ENCODE assay signal across 9 mouse cellular contexts in the genomic region with DNA sequence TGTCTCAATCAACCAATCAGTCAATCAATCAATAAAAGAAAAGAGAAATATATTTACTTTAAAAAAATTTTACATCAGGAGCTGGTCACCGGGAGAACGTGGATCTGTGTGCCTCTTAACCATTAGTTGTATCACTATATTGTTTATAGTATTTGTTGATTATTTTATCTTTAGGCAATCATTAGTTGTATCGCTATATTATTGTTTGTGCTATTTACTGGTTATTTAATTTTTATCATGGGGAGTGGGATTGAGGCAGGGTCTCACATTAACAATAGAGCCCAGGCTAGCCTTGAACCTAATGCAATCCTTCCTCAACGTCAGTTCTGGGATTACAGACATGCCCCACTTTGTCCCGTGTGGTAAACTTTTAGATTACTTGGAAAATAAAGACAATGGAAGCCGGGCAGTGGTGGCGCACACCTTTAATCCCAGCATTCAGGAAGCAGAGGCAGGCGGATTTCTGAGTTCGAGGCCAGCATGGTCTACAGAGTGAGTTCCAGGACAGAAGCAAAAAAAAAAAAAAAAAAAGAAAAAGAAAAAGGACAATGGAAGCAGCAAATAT. TPM values are rescaled to one million over a fixed set of nuclear protein-coding genes. Genes with fewer than 3 reads are reported as not detected.
DNase-seq lines count a peak whose midpoint lies in the region; ATAC-seq and TF ChIP-seq lines count a peak whose summit lies in the region.
"Had no signal": no experiment of that assay in that cellular context is flagged by ENCODE, and none has a peak within 500 bp of the region (broad histone marks: within the 10 kb centered on the region; RNA-seq: fewer than 3 reads in every experiment).

No protein-coding gene starts in this region.

- peak overlapping the region; percentile 32; the same call in 1 of the 2 replicates for H3K27ac ChIP-seq in kidney, postnatal 0 days
- H3K27ac ChIP-seq in embryonic facial prominence, embryonic 13.5 days: peak overlapping the region; percentile 68; the same call in 1 of the 2 replicates
- H3K27ac ChIP-seq in intestine, postnatal 0 days (ENCODE audit: low read depth, low read length): peak overlapping the region; percentile 74
- peak overlapping the region; percentile 88 for H3K27ac ChIP-seq in neural tube, embryonic 13.5 days (replicated peaks)

- ATAC-seq in kidney, postnatal 0 days (replicated peaks; ENCODE audit: low FRiP score, low read depth): no peak
- ATAC-seq in embryonic facial prominence, embryonic 13.5 days (ENCODE audit: insufficient number of reproducible peaks, insufficient read depth, low FRiP score, low TSS enrichment, low read depth): no peak
- no peak for ATAC-seq in intestine, postnatal 0 days
- ATAC-seq in neural tube, embryonic 13.5 days (ENCODE audit: low read depth): no peak
- ATAC-seq in megakaryocyte-erythroid progenitor cell, adult 5-6 weeks (replicated peaks; ENCODE audit: low FRiP score, low TSS enrichment, poor library complexity, severe bottlenecking): no peak
- ATAC-seq in monocyte, adult 5-6 weeks (replicated peaks; ENCODE audit: insufficient number of reproducible peaks, low FRiP score, low TSS enrichment, poor library complexity, severe bottlenecking): no peak

- no peak for DNase-seq in kidney, postnatal 0 days (ENCODE audit: low spot score)
- DNase-seq in kidney, adult 9 months: no peak
- no peak for DNase-seq in embryo, embryonic 9.5 days (ENCODE audit: extremely low spot score)

- H3K27me3 ChIP-seq in kidney, postnatal 0 days (ENCODE audit: insufficient read depth, low read length): no peaks in the 10 kb centered on the region
- H3K27me3 ChIP-seq in embryonic facial prominence, embryonic 13.5 days: no peaks in the 10 kb centered on the region
- H3K27me3 ChIP-seq in intestine, postnatal 0 days (replicated peaks; ENCODE audit: control insufficient read depth, insufficient read depth, low read length): no peaks in the 10 kb centered on the region
- no peaks in the 10 kb centered on the region for H3K27me3 ChIP-seq in neural tube, embryonic 13.5 days
- H3K27me3 ChIP-seq: Patski had no signal

- H3K36me3 ChIP-seq in kidney, postnatal 0 days (ENCODE audit: insufficient read depth, low read length): peaks cover 4% of the 10 kb centered on the region; the same call in 1 of the 2 replicates
- peaks cover 23% of the 10 kb centered on the region for H3K36me3 ChIP-seq in embryonic facial prominence, embryonic 13.5 days
- H3K36me3 ChIP-seq in intestine, postnatal 0 days (ENCODE audit: control insufficient read depth, insufficient read depth): peaks cover 14% of the 10 kb centered on the region
- H3K36me3 ChIP-seq in neural tube, embryonic 13.5 days: peaks cover 18% of the 10 kb centered on the region

- TF ChIP-seq CTCF in kidney, postnatal 0 days (IDR thresholded peaks at IDR 0.05; ENCODE audit: low read depth): no peak
- no peak for TF ChIP-seq CTCF in intestine, postnatal 0 days (IDR thresholded peaks at IDR 0.05; ENCODE audit: low read depth)

- no peak overlapping the region for H3K4me3 ChIP-seq in kidney, postnatal 0 days (replicated peaks; ENCODE audit: low read depth, low read length)
- peak overlapping the region; percentile 98 for H3K4me3 ChIP-seq in embryonic facial prominence, embryonic 13.5 days
- H3K4me3 ChIP-seq in intestine, postnatal 0 days (ENCODE audit: low read depth, low read length): peak overlapping the region; percentile 93; the same call in 1 of the 2 replicates
- peak overlapping the region; percentile 38 for H3K4me3 ChIP-seq in neural tube, embryonic 13.5 days

- H3K4me2 ChIP-seq in kidney, postnatal 0 days (ENCODE audit: low read length): peak overlapping the region; percentile 39
- H3K4me2 ChIP-seq in embryonic facial prominence, embryonic 13.5 days: peak overlapping the region; percentile 59
- peak overlapping the region; percentile 53 for H3K4me2 ChIP-seq in intestine, postnatal 0 days (replicated peaks; ENCODE audit: low read depth)
- peak overlapping the region; percentile 58 for H3K4me2 ChIP-seq in neural tube, embryonic 13.5 days

- H3K9ac ChIP-seq in kidney, postnatal 0 days (ENCODE audit: low read depth, low read length): peak overlapping the region; percentile 55; the same call in 1 of the 2 replicates
- H3K9ac ChIP-seq in embryonic facial prominence, embryonic 13.5 days: peak overlapping the region; percentile 75
- peak overlapping the region; percentile 43; the same call in 1 of the 2 replicates for H3K9ac ChIP-seq in intestine, postnatal 0 days (ENCODE audit: low read depth, low read length)
- H3K9ac ChIP-seq in neural tube, embryonic 13.5 days: peak overlapping the region; percentile 76

- 0 out of 2 replicates have a peak, but pooled peaks cover 8% of the 10 kb centered on the region for H3K4me1 ChIP-seq in kidney, postnatal 0 days (replicated peaks; ENCODE audit: insufficient read depth, low read length)
- peaks cover 15% of the 10 kb centered on the region for H3K4me1 ChIP-seq in embryonic facial prominence, embryonic 13.5 days
- H3K4me1 ChIP-seq in intestine, postnatal 0 days (replicated peaks; ENCODE audit: control insufficient read depth, insufficient read depth, low read length): no peaks in the 10 kb centered on the region
- peaks cover 19% of the 10 kb centered on the region for H3K4me1 ChIP-seq in neural tube, embryonic 13.5 days (replicated peaks)

- WGBS in kidney, postnatal 0 days: 85% methylated on average over 9 of the region's 9 CpGs
- 87% methylated on average over 9 of the region's 9 CpGs for WGBS in embryonic facial prominence, embryonic 13.5 days
- 62% methylated on average over 9 of the region's 9 CpGs for WGBS in intestine, postnatal 0 days
- 85% methylated on average over 9 of the region's 9 CpGs for WGBS in neural tube, embryonic 13.5 days

- H3K9me3 ChIP-seq in kidney, postnatal 0 days (replicated peaks; ENCODE audit: low read length): no peaks in the 10 kb centered on the region
- H3K9me3 ChIP-seq in embryonic facial prominence, embryonic 13.5 days: no peaks in the 10 kb centered on the region
- H3K9me3 ChIP-seq in intestine, postnatal 0 days (ENCODE audit: control insufficient read depth): no peaks in the 10 kb centered on the region
- H3K9me3 ChIP-seq in neural tube, embryonic 13.5 days: no peaks in the 10 kb centered on the region

RNA-seq across cellular contexts. Expression of a gene that starts 0.7 kb away (rescaled TPM):
- 157 and 170 TPM in 2 replicates for polyA plus RNA-seq in kidney, postnatal 0 days (2015; fragmentation: Nextera tagmentation; extraction: Ambion mirVana)
- 289 and 398 TPM in 2 replicates for polyA plus RNA-seq in embryonic facial prominence, embryonic 13.5 days (2015; fragmentation: Nextera tagmentation; extraction: Ambion mirVana)
- 80.6 and 100 TPM in 2 replicates for polyA plus RNA-seq in intestine, postnatal 0 days (2015; fragmentation: Nextera tagmentation; extraction: Ambion mirVana)
- 165 and 181 TPM in 2 replicates for polyA plus RNA-seq in neural tube, embryonic 13.5 days (2015; fragmentation: Nextera tagmentation; extraction: Ambion mirVana)
- 179 and 203 TPM in 2 replicates for total RNA-seq in megakaryocyte-erythroid progenitor cell, adult 5-6 weeks (2014; fragmentation: Nextera tagmentation)
- total RNA-seq in megakaryocyte-erythroid progenitor cell, adult 5-6 weeks (2017): 146 and 149 TPM in 2 replicates
- total RNA-seq in monocyte, adult 5-6 weeks (2017): 59.8 to 75.8 TPM (median 63.9 TPM) in 3 replicates

RNA-seq across cellular contexts. Expression of a gene that starts 25.4 kb away (rescaled TPM):
- polyA plus RNA-seq in kidney, postnatal 0 days (2015; fragmentation: Nextera tagmentation; extraction: Ambion mirVana): 4.2 and 5.1 TPM in 2 replicates
- polyA plus RNA-seq in embryonic facial prominence, embryonic 13.5 days (2015; fragmentation: Nextera tagmentation; extraction: Ambion mirVana): 1.9 and 2.0 TPM in 2 replicates
- polyA plus RNA-seq in intestine, postnatal 0 days (2015; fragmentation: Nextera tagmentation; extraction: Ambion mirVana): 9.6 and 9.9 TPM in 2 replicates
- polyA plus RNA-seq in neural tube, embryonic 13.5 days (2015; fragmentation: Nextera tagmentation; extraction: Ambion mirVana): 6.6 TPM in 2 replicates
- total RNA-seq in megakaryocyte-erythroid progenitor cell, adult 5-6 weeks (2014; fragmentation: Nextera tagmentation): 1.7 TPM in 1 of 2 replicates, not detected in the other
- total RNA-seq in megakaryocyte-erythroid progenitor cell, adult 5-6 weeks (2017): 1.3 TPM in 1 of 2 replicates, not detected in the other
- not detected in 3 replicates for total RNA-seq in monocyte, adult 5-6 weeks (2017)

Comparison
In these comparisons a context has a peak if more than half of its experiments do, and no peak if none do; other contexts are left out.
1. H3K27ac ChIP-seq: peak in every context shown above with its lines; median percentile 88 in neural tube, embryonic 13.5 days; 74 in intestine, postnatal 0 days; 68 in embryonic facial prominence, embryonic 13.5 days; 32 in kidney, postnatal 0 days.